Mouse (Mus musculus): ENCODE results near the gene Wdr18.

DNA sequence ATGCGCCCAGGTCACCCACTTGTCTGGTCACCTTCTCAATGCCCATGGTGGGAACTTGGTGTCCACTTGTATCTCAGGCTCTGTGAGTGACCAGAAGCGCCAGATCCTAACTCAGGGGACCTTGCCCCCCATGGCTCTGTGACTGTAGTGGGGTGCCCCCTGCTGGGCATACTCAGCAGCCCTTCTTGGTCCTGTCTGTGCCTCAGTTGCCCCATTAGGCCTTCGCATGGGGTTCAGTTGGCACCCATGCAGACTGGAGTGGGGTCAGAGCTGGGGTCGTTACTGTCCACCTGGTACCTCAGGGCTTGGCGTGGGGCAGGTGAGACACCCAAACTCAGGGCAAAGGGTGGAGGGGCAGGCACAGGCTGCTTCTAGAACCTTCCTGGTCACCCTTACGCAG is 6.0 kb upstream of the Wdr18 start:
- no peak for TF ChIP-seq POLR2A (IDR thresholded peaks at IDR 0.05; ENCODE audit: borderline replicate concordance, low read depth, low read length)
- TF ChIP-seq CTCF (IDR thresholded peaks at IDR 0.05; ENCODE audit: low read depth, low read length) = peak; percentile 57
